Mouse (Mus musculus) liver, adult 2 months (tissue): ENCODE results near the gene Taf1b.
"Not testable (repeated sequence)": the region's sequence is repeated elsewhere in the genome, so short reads cannot be mapped to it uniquely, and the experiment has no call there.

ENCODE experiments used
- CTCF ChIP-seq: fragments of 200-500 bp; IDR thresholded peaks from 2 replicates; pipeline ENCODE4 v1.5.1; 2011; ENCODE audit warnings: low read depth, low read length, control low read depth
- POLR2A ChIP-seq: fragments of 200-500 bp; IDR thresholded peaks from 2 replicates; pipeline ENCODE4 v1.6.1; 2011; ENCODE audit warnings: low read length, control low read depth; ENCODE audit not compliant: insufficient read depth; ENCODE audit errors: extremely low read depth

- not testable (repeated sequence) for TF ChIP-seq CTCF, POLR2A
These were observed 5.7 kb upstream of the Taf1b start for GRCm38 (mm10) chr12:24492507-24492906.
